In genomic region chr12:85767750-85768149, GRCm38 (mm10) we compare ENCODE assay signal across 26 mouse cellular contexts. TPM values are rescaled to one million over a fixed set of nuclear protein-coding genes. Genes with fewer than 3 reads are reported as not detected.
DNase-seq lines count a peak whose midpoint lies in the region; ATAC-seq lines count a peak whose summit lies in the region.
"Had no signal": no experiment of that assay in that cellular context is flagged by ENCODE, and none has a peak within 500 bp of the region (broad histone marks: within the 10 kb centered on the region; RNA-seq: fewer than 3 reads in every experiment).

No protein-coding gene starts in this region.

- H3K9me3 ChIP-seq in embryonic facial prominence, embryonic 14.5 days (ENCODE audit: control insufficient read depth, low read length) = no peaks in the 10 kb centered on the region
- H3K9me3 ChIP-seq in embryonic facial prominence, embryonic 10.5 days = no peaks in the 10 kb centered on the region
- H3K9me3 ChIP-seq: embryonic facial prominence, embryonic 15.5 days; heart, embryonic 12.5 days; heart, embryonic 15.5 days had no signal

- no peaks in the 10 kb centered on the region for H3K27me3 ChIP-seq in embryonic facial prominence, embryonic 14.5 days (replicated peaks; ENCODE audit: control insufficient read depth, insufficient read depth, low read length)
- 0 out of 2 replicates have a peak, but pooled peaks cover 5% of the 10 kb centered on the region for H3K27me3 ChIP-seq in embryonic facial prominence, embryonic 10.5 days (replicated peaks; ENCODE audit: low read depth, poor library complexity, severe bottlenecking)
- H3K27me3 ChIP-seq: embryonic facial prominence, embryonic 15.5 days; heart, embryonic 15.5 days; Patski had no signal

- no peak overlapping the region for H3K27ac ChIP-seq in embryonic facial prominence, embryonic 14.5 days (replicated peaks; ENCODE audit: low read depth, low read length)
- H3K27ac ChIP-seq in embryonic facial prominence, embryonic 10.5 days (replicated peaks) = no peak overlapping the region
- H3K27ac ChIP-seq: embryonic facial prominence, embryonic 15.5 days; heart, embryonic 15.5 days; hindbrain, embryonic 14.5 days; hindbrain, postnatal 0 days had no signal

- no peak overlapping the region for H3K4me3 ChIP-seq in embryonic facial prominence, embryonic 14.5 days (ENCODE audit: low read depth, low read length)
- H3K4me3 ChIP-seq in embryonic facial prominence, embryonic 10.5 days = no peak overlapping the region
- H3K4me3 ChIP-seq: embryonic facial prominence, embryonic 15.5 days; heart, embryonic 12.5 days; heart, embryonic 15.5 days had no signal

- ATAC-seq in embryonic facial prominence, embryonic 14.5 days (ENCODE audit: low read depth) = no peak
- ATAC-seq: forebrain, embryonic 14.5 days; forebrain, postnatal 0 days; hindbrain, postnatal 0 days; inflammation-experienced regulatory T-cells, adult 6 months; intestine, embryonic 16.5 days; Patski had no signal

- H3K9ac ChIP-seq in embryonic facial prominence, embryonic 14.5 days (ENCODE audit: low read depth, low read length) = no peak overlapping the region
- H3K9ac ChIP-seq: embryonic facial prominence, embryonic 15.5 days; forebrain, postnatal 0 days; heart, embryonic 12.5 days; heart, embryonic 15.5 days; hindbrain, embryonic 14.5 days had no signal

- 45% methylated on average over 4 of the region's 4 CpGs for WGBS in embryonic facial prominence, embryonic 14.5 days
- WGBS in embryonic facial prominence, embryonic 10.5 days = 49% methylated on average over 4 of the region's 4 CpGs

- H3K36me3 ChIP-seq in embryonic facial prominence, embryonic 14.5 days (ENCODE audit: control insufficient read depth, insufficient read depth, low read length) = no peaks in the 10 kb centered on the region
- H3K36me3 ChIP-seq in embryonic facial prominence, embryonic 10.5 days (replicated peaks) = no peaks in the 10 kb centered on the region
- H3K36me3 ChIP-seq: embryonic facial prominence, embryonic 15.5 days; heart, embryonic 12.5 days; heart, embryonic 15.5 days had no signal

- no peak overlapping the region for H3K4me2 ChIP-seq in embryonic facial prominence, embryonic 14.5 days (ENCODE audit: low read depth, low read length)
- H3K4me2 ChIP-seq: embryonic facial prominence, embryonic 15.5 days; heart, embryonic 12.5 days; heart, embryonic 15.5 days; hindbrain, embryonic 14.5 days had no signal

- peak; percentile 12 for DNase-seq in embryonic facial prominence, embryonic 14.5 days (ENCODE audit: low spot score)
- DNase-seq in embryonic facial prominence, embryonic 10.5 days (ENCODE audit: low spot score) = no peak
- DNase-seq in heart, adult 11 months = peak; percentile 91
- DNase-seq in heart, adult 8-10 months (ENCODE audit: low spot score) = no peak
- DNase-seq in left cerebral cortex, postnatal 4 days = peak; percentile 10
- DNase-seq in left cerebral cortex, postnatal 36 days (ENCODE audit: low spot score in 2 of 2) = no peak
- peak; percentile 6 for DNase-seq in right cerebral cortex, postnatal 4 days
- no peak for DNase-seq in right cerebral cortex, postnatal 25 days
- DNase-seq: adrenal gland, adult 2 months; adrenal gland, postnatal 14 days; cerebellum, adult 11-12 months; cerebellum, adult 8-10 months; cerebellum, postnatal 36 days; embryo, embryonic 11 days; forebrain, postnatal 0 days; gastrocnemius, postnatal 10 days; heart, postnatal 4 days had no signal

- no peaks in the 10 kb centered on the region for H3K4me1 ChIP-seq in embryonic facial prominence, embryonic 14.5 days (ENCODE audit: control insufficient read depth, insufficient read depth, low read length)
- H3K4me1 ChIP-seq in embryonic facial prominence, embryonic 10.5 days = no peaks in the 10 kb centered on the region
- H3K4me1 ChIP-seq: embryonic facial prominence, embryonic 15.5 days had no signal

- intact Hi-C loops in left cerebral cortex, postnatal 4 days (cut with DNase I) = no loop called here
- intact Hi-C loops in left cerebral cortex, postnatal 36 days (cut with DNase I) = no loop called here

RNA-seq across cellular contexts. Expression of gene Flvcr2, which starts 21.4 kb away (rescaled TPM):
- polyA plus RNA-seq in embryonic facial prominence, embryonic 14.5 days (2014; fragmentation: Nextera tagmentation; extraction: Ambion mirVana) = 2.7 and 2.8 TPM in 2 replicates
- polyA plus RNA-seq in embryonic facial prominence, embryonic 10.5 days (2016; fragmentation: Nextera tagmentation; extraction: Ambion mirVana) = 0.74 and 0.88 TPM in 2 replicates
- 1 to 10 TPM; 1.9 to 2.6 (median 2.3) TPM for total RNA-seq in heart, adult 8-10 months (2022)
- 1 to 10 TPM; 3.8 to 4.9 TPM for total RNA-seq in left cerebral cortex, postnatal 4 days (2021)
- total RNA-seq in left cerebral cortex, postnatal 36 days (2021) = 1 to 10 TPM; 2.2 to 2.3 TPM

RNA-seq across cellular contexts. Expression of gene Erg28, which starts 56.6 kb away (rescaled TPM):
- polyA plus RNA-seq in embryonic facial prominence, embryonic 14.5 days (2014; fragmentation: Nextera tagmentation; extraction: Ambion mirVana) = 97.5 and 106 TPM in 2 replicates
- polyA plus RNA-seq in embryonic facial prominence, embryonic 10.5 days (2016; fragmentation: Nextera tagmentation; extraction: Ambion mirVana) = 102 and 106 TPM in 2 replicates
- total RNA-seq in heart, adult 8-10 months (2022) = 1 to 10 TPM; 5.7 to 7.7 (median 7.1) TPM
- 10 to 100 TPM; 77.3 to 83.7 TPM for total RNA-seq in left cerebral cortex, postnatal 4 days (2021)
- 10 to 100 TPM; 49.1 to 49.2 TPM for total RNA-seq in left cerebral cortex, postnatal 36 days (2021)

RNA-seq across cellular contexts. Expression of gene Ttll5, which starts 56.7 kb away (rescaled TPM):
- polyA plus RNA-seq in embryonic facial prominence, embryonic 14.5 days (2014; fragmentation: Nextera tagmentation; extraction: Ambion mirVana) = 12.4 and 14.8 TPM in 2 replicates
- polyA plus RNA-seq in embryonic facial prominence, embryonic 10.5 days (2016; fragmentation: Nextera tagmentation; extraction: Ambion mirVana) = 17.0 and 19.5 TPM in 2 replicates
- 10 to 100 TPM; 12.8 to 20.7 (median 14.9) TPM for total RNA-seq in heart, adult 8-10 months (2022)
- 10 to 100 TPM; 30.4 to 36.7 TPM for total RNA-seq in left cerebral cortex, postnatal 4 days (2021)
- 10 to 100 TPM; 39.5 to 49.1 TPM for total RNA-seq in left cerebral cortex, postnatal 36 days (2021)

Comparison
In these comparisons a context has a peak if more than half of its experiments do, and no peak if none do; other contexts are left out.
1. DNase-seq: peak in embryonic facial prominence, embryonic 14.5 days (single experiment), heart, adult 11 months (single experiment), left cerebral cortex, postnatal 4 days (single experiment) and right cerebral cortex, postnatal 4 days (single experiment); none in embryonic facial prominence, embryonic 10.5 days (single experiment), heart, adult 8-10 months (single experiment), left cerebral cortex, postnatal 36 days (0 of 2) and right cerebral cortex, postnatal 25 days (single experiment).
2. RNA of gene Erg28, which starts 56.6 kb away (total RNA-seq): 77.3 to 83.7 TPM in left cerebral cortex, postnatal 4 days and 49.1 to 49.2 TPM in left cerebral cortex, postnatal 36 days; 5.7 to 7.7 TPM in heart, adult 8-10 months; every median in the first group is over 4 times any median in the second.